ENCODE assay signal across 17 mouse cellular contexts in the genomic region with DNA sequence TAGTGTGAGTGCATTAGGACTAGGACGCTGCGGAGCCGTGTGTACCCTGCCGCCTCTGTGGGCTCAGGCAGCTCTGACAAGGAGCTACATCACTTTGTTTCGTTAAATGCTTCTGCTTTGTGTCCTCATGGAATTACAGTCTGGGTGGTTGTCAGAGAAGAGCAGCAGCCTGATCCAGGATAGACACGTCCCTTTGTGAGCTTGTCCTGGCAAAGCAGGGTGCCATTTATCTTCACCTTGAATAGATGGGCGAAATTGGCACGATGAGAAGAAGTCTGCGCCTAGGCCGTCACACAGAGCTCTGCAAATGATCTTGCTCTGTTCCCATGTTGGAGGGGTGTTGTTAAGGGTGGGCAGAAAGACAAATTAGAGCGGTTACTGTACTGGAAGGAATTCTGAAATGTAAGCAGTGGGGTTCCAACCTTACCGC.
DNase-seq lines count a peak whose midpoint lies in the region; ATAC-seq lines count a peak whose summit lies in the region.
"Had no signal": no experiment of that assay in that cellular context is flagged by ENCODE, and none has a peak within 500 bp of the region (broad histone marks: within the 10 kb centered on the region; RNA-seq: fewer than 3 reads in every experiment).

No protein-coding gene starts in this region.

- H3K9me3 ChIP-seq in forebrain, embryonic 15.5 days = no peaks in the 10 kb centered on the region
- no peaks in the 10 kb centered on the region for H3K9me3 ChIP-seq in forebrain, embryonic 10.5 days
- no peaks in the 10 kb centered on the region for H3K9me3 ChIP-seq in midbrain, embryonic 11.5 days (ENCODE audit: control insufficient read depth, low read length)
- no peaks in the 10 kb centered on the region for H3K9me3 ChIP-seq in midbrain, embryonic 14.5 days (ENCODE audit: control insufficient read depth, low read length)
- H3K9me3 ChIP-seq in hindbrain, embryonic 14.5 days (ENCODE audit: control insufficient read depth, low read length) = no peaks in the 10 kb centered on the region
- H3K9me3 ChIP-seq: embryonic facial prominence, embryonic 15.5 days; heart, embryonic 13.5 days had no signal

- peaks cover 7% of the 10 kb centered on the region for H3K4me1 ChIP-seq in forebrain, embryonic 15.5 days
- peaks cover 8% of the 10 kb centered on the region for H3K4me1 ChIP-seq in forebrain, embryonic 10.5 days
- peaks cover 5% of the 10 kb centered on the region; the same call in 1 of the 2 replicates for H3K4me1 ChIP-seq in midbrain, embryonic 11.5 days (ENCODE audit: control insufficient read depth, insufficient read depth, low read length)
- H3K4me1 ChIP-seq in midbrain, embryonic 14.5 days (ENCODE audit: control insufficient read depth, insufficient read depth, low read length) = peaks cover 7% of the 10 kb centered on the region; the same call in 1 of the 2 replicates
- H3K4me1 ChIP-seq in hindbrain, embryonic 14.5 days (replicated peaks; ENCODE audit: control insufficient read depth, insufficient read depth, low read length) = peaks cover 12% of the 10 kb centered on the region; the same call in 1 of the 2 replicates

- no peak overlapping the region for H3K4me2 ChIP-seq in forebrain, embryonic 15.5 days (replicated peaks)
- no peak overlapping the region for H3K4me2 ChIP-seq in midbrain, embryonic 11.5 days
- no peak overlapping the region for H3K4me2 ChIP-seq in midbrain, embryonic 14.5 days (ENCODE audit: low read length)
- no peak overlapping the region for H3K4me2 ChIP-seq in hindbrain, embryonic 14.5 days (replicated peaks)
- H3K4me2 ChIP-seq: embryonic facial prominence, embryonic 15.5 days; heart, embryonic 13.5 days had no signal

- no peaks in the 10 kb centered on the region for H3K36me3 ChIP-seq in forebrain, embryonic 15.5 days
- no peaks in the 10 kb centered on the region for H3K36me3 ChIP-seq in forebrain, embryonic 10.5 days (replicated peaks)
- H3K36me3 ChIP-seq in midbrain, embryonic 11.5 days (ENCODE audit: control insufficient read depth, insufficient read depth, low read length) = no peaks in the 10 kb centered on the region
- H3K36me3 ChIP-seq in midbrain, embryonic 14.5 days (ENCODE audit: control insufficient read depth, insufficient read depth, low read length) = no peaks in the 10 kb centered on the region
- no peaks in the 10 kb centered on the region for H3K36me3 ChIP-seq in hindbrain, embryonic 14.5 days (replicated peaks; ENCODE audit: control insufficient read depth, insufficient read depth)
- H3K36me3 ChIP-seq: embryonic facial prominence, embryonic 15.5 days; heart, embryonic 13.5 days had no signal

- no peak overlapping the region for H3K9ac ChIP-seq in forebrain, embryonic 15.5 days (replicated peaks)
- no peak overlapping the region for H3K9ac ChIP-seq in midbrain, embryonic 11.5 days (ENCODE audit: low read length)
- no peak overlapping the region for H3K9ac ChIP-seq in midbrain, embryonic 14.5 days (replicated peaks; ENCODE audit: low read length)
- H3K9ac ChIP-seq in hindbrain, embryonic 14.5 days = no peak overlapping the region
- H3K9ac ChIP-seq: embryonic facial prominence, embryonic 15.5 days; heart, embryonic 13.5 days had no signal

- 65% methylated on average over 12 of the region's 12 CpGs for WGBS in forebrain, embryonic 15.5 days
- WGBS in forebrain, embryonic 10.5 days = 86% methylated on average over 12 of the region's 12 CpGs
- 87% methylated on average over 12 of the region's 12 CpGs for WGBS in midbrain, embryonic 11.5 days
- WGBS in midbrain, embryonic 14.5 days = 82% methylated on average over 12 of the region's 12 CpGs
- 55% methylated on average over 12 of the region's 12 CpGs for WGBS in hindbrain, embryonic 14.5 days

- peak; percentile 61; the same call in 1 of the 2 replicates for ATAC-seq in forebrain, embryonic 15.5 days (replicated peaks)
- ATAC-seq in midbrain, embryonic 11.5 days (ENCODE audit: low FRiP score) = no peak
- no peak for ATAC-seq in midbrain, embryonic 14.5 days (ENCODE audit: low FRiP score, low TSS enrichment)
- peak; percentile 54; the same call in 1 of the 2 replicates for ATAC-seq in hindbrain, embryonic 14.5 days (ENCODE audit: low FRiP score)

- H3K4me3 ChIP-seq in forebrain, embryonic 15.5 days = no peak overlapping the region
- no peak overlapping the region for H3K4me3 ChIP-seq in forebrain, embryonic 10.5 days
- H3K4me3 ChIP-seq in midbrain, embryonic 11.5 days (ENCODE audit: low read depth, low read length) = no peak overlapping the region
- no peak overlapping the region for H3K4me3 ChIP-seq in midbrain, embryonic 14.5 days (replicated peaks; ENCODE audit: low read depth, low read length)
- H3K4me3 ChIP-seq in hindbrain, embryonic 14.5 days (replicated peaks; ENCODE audit: low read length) = no peak overlapping the region
- H3K4me3 ChIP-seq: embryonic facial prominence, embryonic 15.5 days; heart, embryonic 13.5 days had no signal

- DNase-seq in forebrain, embryonic 10.5 days (ENCODE audit: extremely low spot score, low spot score) = no peak
- DNase-seq in midbrain, embryonic 11.5 days (ENCODE audit: low spot score, missing footprints) = peak; percentile 75
- DNase-seq in midbrain, embryonic 14.5 days = no peak
- DNase-seq in hindbrain, embryonic 14.5 days (ENCODE audit: low spot score) = no peak
- no peak for DNase-seq in left cerebral cortex, adult 11 months (ENCODE audit: low spot score)
- DNase-seq in kidney, postnatal 10 days = no peak
- DNase-seq: adrenal gland, adult 8-10 months; cerebellum, adult 9-10 months; gastrocnemius, postnatal 25 days; heart, adult 18-20 months; heart, postnatal 14 days; kidney, adult 11 months; lung, postnatal 4 days; retina, postnatal 1 day had no signal

- H3K27me3 ChIP-seq in forebrain, embryonic 15.5 days = no peaks in the 10 kb centered on the region
- H3K27me3 ChIP-seq in forebrain, embryonic 10.5 days (ENCODE audit: poor library complexity, severe bottlenecking) = no peaks in the 10 kb centered on the region
- H3K27me3 ChIP-seq in midbrain, embryonic 11.5 days (ENCODE audit: control insufficient read depth, insufficient read depth, low read length) = no peaks in the 10 kb centered on the region
- H3K27me3 ChIP-seq in midbrain, embryonic 14.5 days (ENCODE audit: control insufficient read depth, insufficient read depth, low read length) = no peaks in the 10 kb centered on the region
- H3K27me3 ChIP-seq in hindbrain, embryonic 14.5 days (ENCODE audit: control insufficient read depth, insufficient read depth, low read length) = no peaks in the 10 kb centered on the region
- H3K27me3 ChIP-seq: embryonic facial prominence, embryonic 15.5 days; heart, embryonic 13.5 days had no signal

- no peak overlapping the region for H3K27ac ChIP-seq in forebrain, embryonic 15.5 days (replicated peaks)
- no peak overlapping the region for H3K27ac ChIP-seq in forebrain, embryonic 10.5 days
- no peak overlapping the region for H3K27ac ChIP-seq in midbrain, embryonic 11.5 days (ENCODE audit: low read depth, low read length)
- no peak overlapping the region for H3K27ac ChIP-seq in midbrain, embryonic 14.5 days (replicated peaks; ENCODE audit: low read depth, low read length)
- H3K27ac ChIP-seq in hindbrain, embryonic 14.5 days = peak overlapping the region; percentile 14; the same call in 1 of the 2 replicates
- H3K27ac ChIP-seq: embryonic facial prominence, embryonic 15.5 days; heart, embryonic 13.5 days had no signal

Comparison
In these comparisons a context has a peak if more than half of its experiments do, and no peak if none do; other contexts are left out.
1. ATAC-seq: peak in forebrain, embryonic 15.5 days (single experiment) and hindbrain, embryonic 14.5 days (single experiment); none in midbrain, embryonic 11.5 days (single experiment) and midbrain, embryonic 14.5 days (single experiment).